Mouse (Mus musculus) Patski (cell line): Measurements from ENCODE around the gene Rubcnl. TPM values are rescaled to one million over a fixed set of nuclear protein-coding genes. Genes with fewer than 3 reads are reported as not detected.

Source experiments
- ATAC-seq: fragments of 100-300 bp; one replicate; pipeline ENCODE4 v1.8.0; 2021
- CTCF ChIA-PET: fragments of 350-600 bp; sonication (Branson Sonifier 250); formaldehyde crosslinking; loops from one replicate; lab custom pipeline; 2022; ENCODE audit warnings: inconsistent platforms; lab: Charles Lee
- POLR2A ChIA-PET: fragments of 350-600 bp; sonication (Branson Sonifier 250); formaldehyde crosslinking; loops from one replicate; lab custom pipeline; 2022; ENCODE audit warnings: antibody characterized with exemption, inconsistent platforms; lab: Charles Lee
- DNase-seq: peaks from one replicate; pipeline ENCODE4 v3.0.0-alpha.2; 2011; ENCODE audit warnings: low read depth, low spot score
- H3K27me3 ChIP-seq: fragments of 371-371 bp; one replicate; pipeline ENCODE4 v1.5.1; 2021
- CTCF ChIP-seq: fragments of 100-300 bp; IDR thresholded peaks from one replicate; pipeline ENCODE4 v1.5.1; 2021
- in situ Hi-C: fragments of 300-500 bp; cut with MboI; formaldehyde crosslinking; loops from 3 replicates; pipeline ENCODE4 v1.11.1; 2018; ENCODE audit warnings: low pct_unique_long_range_greater_than_20kb, mixed read lengths
- polyA plus RNA-seq: library from polyadenylated mRNA; unstranded; gene quantifications from one replicate; pipeline ENCODE4 v1.2.3, GENCODE M21; 2021

Rubcnl gene
- polyA plus RNA-seq, 1 experiment from 2014 or later = 0.59 TPM

GRCm38 (mm10) chr14:75016715-75017020 is 841 bp downstream of the Rubcnl start:
- no peaks in the 10 kb centered on the region for H3K27me3 ChIP-seq
- ATAC-seq (no peak), DNase-seq (no peak)
- POLR2A ChIA-PET = no interaction called here
- in situ Hi-C loops = no loop called here
- CTCF ChIA-PET = interaction anchor here (0.8 to 2.5 kb wide), 5 partner anchors 11 to 244 kb away, joined by 3 to 23 read pairs (median 4); no protein-coding TSS in a partner anchor
- TF ChIP-seq CTCF = no peak

GRCm38 (mm10) chr14:75017277-75017676 is 1.4 kb downstream of the Rubcnl start:
- POLR2A ChIA-PET = no interaction called here
- in situ Hi-C loops = no loop called here
- CTCF ChIA-PET = no interaction called here
- no peak for ATAC-seq
- no peak for DNase-seq
- no peak for TF ChIP-seq CTCF
- peaks cover 4% of the 10 kb centered on the region for H3K27me3 ChIP-seq

- in situ Hi-C loops = no loop called here
- DNase-seq (no peak), ATAC-seq (no peak)
- peaks cover 7% of the 10 kb centered on the region for H3K27me3 ChIP-seq
- TF ChIP-seq CTCF = no peak
- ChIA-PET POLR2A (no interaction called here), CTCF (no interaction called here)
These were observed 2.3 kb downstream of the Rubcnl start for GRCm38 (mm10) chr14:75017877-75018825.

- peaks cover 10% of the 10 kb centered on the region for H3K27me3 ChIP-seq
- ATAC-seq = no peak
- no peak for DNase-seq
- CTCF ChIA-PET = no interaction called here
- in situ Hi-C loops = no loop called here
- no peak for TF ChIP-seq CTCF
- POLR2A ChIA-PET = no interaction called here
These were observed 3.0 kb downstream of the Rubcnl start for GRCm38 (mm10) chr14:75018829-75019228.

GRCm38 (mm10) chr14:75020581-75021253 is 4.9 kb downstream of the Rubcnl start:
- POLR2A ChIA-PET = no interaction called here

GRCm38 (mm10) chr14:75022522-75022921 is 6.7 kb downstream of the Rubcnl start:
- TF ChIP-seq CTCF = no peak
- POLR2A ChIA-PET = no interaction called here
- H3K27me3 ChIP-seq = peaks cover 27% of the 10 kb centered on the region
- DNase-seq (no peak), ATAC-seq (no peak)
- in situ Hi-C loops = no loop called here
- CTCF ChIA-PET = no interaction called here

More at GRCm38 (mm10) chr14:75020581-75021253, 4.9 kb downstream of the Rubcnl start:
- no peak for DNase-seq
- TF ChIP-seq CTCF = no peak
- in situ Hi-C loops = no loop called here
- ATAC-seq = no peak
- CTCF ChIA-PET = no interaction called here
- peaks cover 23% of the 10 kb centered on the region for H3K27me3 ChIP-seq

GRCm38 (mm10) chr14:75024793-75025710 is 9.2 kb downstream of the Rubcnl start:
- H3K27me3 ChIP-seq = peaks cover 27% of the 10 kb centered on the region
- DNase-seq (no peak), ATAC-seq (no peak)
- in situ Hi-C loops = no loop called here
- TF ChIP-seq CTCF = no peak
- CTCF ChIA-PET = no interaction called here
- POLR2A ChIA-PET = no interaction called here

- peaks cover 4% of the 10 kb centered on the region for H3K27me3 ChIP-seq
- ChIA-PET CTCF (interaction anchor here (0.7 kb wide), 1 partner anchor 13 kb away, joined by 3 read pairs; no protein-coding TSS in a partner anchor), POLR2A (no interaction called here)
- in situ Hi-C loops = no loop called here
- no peak for TF ChIP-seq CTCF
- no peak for DNase-seq
- ATAC-seq = no peak
These were observed 14.9 kb downstream of the Rubcnl start for GRCm38 (mm10) chr14:75030764-75031163.

GRCm38 (mm10) chr14:75031999-75032575 is 16.3 kb downstream of the Rubcnl start:
- no peaks in the 10 kb centered on the region for H3K27me3 ChIP-seq
- no peak for TF ChIP-seq CTCF
- DNase-seq = no peak
- no peak for ATAC-seq
- in situ Hi-C loops = no loop called here
- ChIA-PET CTCF (interaction anchor here (0.5 to 1.2 kb wide), 2 partner anchors 16 to 1521 kb away, joined by 3 read pairs; partner anchors contain the start of gene Rubcnl), POLR2A (interaction anchor here (0.5 kb wide), 1 partner anchor 161 kb away, joined by 3 read pairs; no protein-coding TSS in a partner anchor)

- no peak for TF ChIP-seq CTCF
These were observed 16.9 kb downstream of the Rubcnl start for GRCm38 (mm10) chr14:75032742-75033141.

More at GRCm38 (mm10) chr14:75032742-75033141, 16.9 kb downstream of the Rubcnl start:
- CTCF ChIA-PET = interaction anchor here (1.2 kb wide), 1 partner anchor 17 kb away, joined by 3 read pairs; the partner anchor contains the start of gene Rubcnl
- no peak for DNase-seq
- in situ Hi-C loops = no loop called here
- no peaks in the 10 kb centered on the region for H3K27me3 ChIP-seq
- ATAC-seq = no peak
- POLR2A ChIA-PET = no interaction called here
